ENCODE assay signal across 8 mouse cellular contexts in genomic region chr1:167914982-167915561, GRCm38 (mm10).
DNase-seq lines count a peak whose midpoint lies in the region; ATAC-seq and TF ChIP-seq lines count a peak whose summit lies in the region.

No protein-coding gene starts in this region.

- H3K4me2 ChIP-seq in limb, embryonic 11.5 days (ENCODE audit: low read depth, severe bottlenecking) = no peak overlapping the region
- H3K4me2 ChIP-seq in midbrain, embryonic 15.5 days = peak overlapping the region; percentile 26; the same call in 1 of the 2 replicates

- no peaks in the 10 kb centered on the region for H3K9me3 ChIP-seq in limb, embryonic 11.5 days (ENCODE audit: control insufficient read depth, low read length)
- H3K9me3 ChIP-seq in midbrain, embryonic 15.5 days = no peaks in the 10 kb centered on the region

- ATAC-seq in limb, embryonic 11.5 days (ENCODE audit: insufficient number of reproducible peaks, low FRiP score, low TSS enrichment, low read depth) = peak; percentile 84
- peak; percentile 80 for ATAC-seq in midbrain, embryonic 15.5 days (replicated peaks)

- H3K9ac ChIP-seq in limb, embryonic 11.5 days (ENCODE audit: low read length) = no peak overlapping the region
- H3K9ac ChIP-seq in midbrain, embryonic 15.5 days = no peak overlapping the region

- no peak for TF ChIP-seq POLR2A in testis, adult 2 months (IDR thresholded peaks at IDR 0.05; ENCODE audit: control insufficient read depth, low read depth, low read length)

- peak; percentile 83; the same call in 1 of the 2 replicates for TF ChIP-seq CTCF in testis, adult 2 months (IDR thresholded peaks at IDR 0.05; ENCODE audit: control insufficient read depth, insufficient read depth, insufficient replicate concordance, low read depth, low read length)

- no peak overlapping the region for H3K4me3 ChIP-seq in limb, embryonic 11.5 days (ENCODE audit: low read depth, low read length)
- no peak overlapping the region for H3K4me3 ChIP-seq in midbrain, embryonic 15.5 days
- H3K4me3 ChIP-seq in testis, adult 2 months (ENCODE audit: control insufficient read depth, low read depth, low read length) = no peak overlapping the region

- DNase-seq in spleen, postnatal 4 days (ENCODE audit: low spot score in 2 of 2) = peak; percentile 28 to 78
- no peak for DNase-seq in spleen, postnatal 36 days (ENCODE audit: low spot score in 2 of 2)
- DNase-seq in embryo, embryonic 11.5 days (ENCODE audit: low read depth, low spot score) = peak; percentile 75
- DNase-seq in gastrocnemius, postnatal 36 days = peak; percentile 35 to 77
- peak; percentile 77 for DNase-seq in kidney, adult 9 months
- peak; percentile 92 for DNase-seq in limb, embryonic 11.5 days (ENCODE audit: low spot score)

- WGBS in limb, embryonic 11.5 days = 33% methylated on average over 7 of the region's 7 CpGs
- WGBS in midbrain, embryonic 15.5 days = 22% methylated on average over 7 of the region's 7 CpGs

- no peak overlapping the region for H3K27ac ChIP-seq in limb, embryonic 11.5 days (replicated peaks; ENCODE audit: low read depth, low read length)
- H3K27ac ChIP-seq in midbrain, embryonic 15.5 days = no peak overlapping the region
- H3K27ac ChIP-seq in testis, adult 2 months (ENCODE audit: control insufficient read depth, insufficient read depth, low read depth, low read length) = no peak overlapping the region

- no peaks in the 10 kb centered on the region for H3K36me3 ChIP-seq in limb, embryonic 11.5 days (ENCODE audit: control insufficient read depth, insufficient read depth, low read length)
- no peaks in the 10 kb centered on the region for H3K36me3 ChIP-seq in midbrain, embryonic 15.5 days (replicated peaks)
- H3K36me3 ChIP-seq in testis, adult 2 months (ENCODE audit: control insufficient read depth, insufficient read depth, low read length) = no peaks in the 10 kb centered on the region

- no peaks in the 10 kb centered on the region for H3K4me1 ChIP-seq in limb, embryonic 11.5 days (ENCODE audit: control insufficient read depth, insufficient read depth, low read length)
- peaks cover 5% of the 10 kb centered on the region; the same call in 1 of the 2 replicates for H3K4me1 ChIP-seq in midbrain, embryonic 15.5 days
- H3K4me1 ChIP-seq in testis, adult 2 months (ENCODE audit: control insufficient read depth, insufficient read depth, low read length) = peaks cover 2% of the 10 kb centered on the region; the same call in 1 of the 2 replicates

- intact Hi-C loops in gastrocnemius, postnatal 36 days (cut with DNase I) = no loop called here

- no peaks in the 10 kb centered on the region for H3K27me3 ChIP-seq in limb, embryonic 11.5 days (ENCODE audit: control insufficient read depth, insufficient read depth, low read length)
- H3K27me3 ChIP-seq in midbrain, embryonic 15.5 days (replicated peaks) = no peaks in the 10 kb centered on the region
- no peaks in the 10 kb centered on the region for H3K27me3 ChIP-seq in testis, adult 2 months (ENCODE audit: control insufficient read depth, insufficient read depth, low read length)

Comparison
In these comparisons a context has a peak if more than half of its experiments do, and no peak if none do; other contexts are left out.
1. DNase-seq: peak in spleen, postnatal 4 days (2 of 2), embryo, embryonic 11.5 days (single experiment), gastrocnemius, postnatal 36 days (2 of 2), kidney, adult 9 months (single experiment) and limb, embryonic 11.5 days (single experiment); none in spleen, postnatal 36 days (0 of 2).